Mouse (Mus musculus) CD8-positive naive resting alpha-beta T cell, adult 2 months (primary cell): ENCODE data around the gene Fam210b.

Source experiments
- DNase-seq, 2 experiments: peaks; one replicate each; pipeline ENCODE4 v3.0.0; 2022; ENCODE audit warnings: low read depth in 2 of 2, low spot score in 2 of 2

Gene Fam210b

DNA sequence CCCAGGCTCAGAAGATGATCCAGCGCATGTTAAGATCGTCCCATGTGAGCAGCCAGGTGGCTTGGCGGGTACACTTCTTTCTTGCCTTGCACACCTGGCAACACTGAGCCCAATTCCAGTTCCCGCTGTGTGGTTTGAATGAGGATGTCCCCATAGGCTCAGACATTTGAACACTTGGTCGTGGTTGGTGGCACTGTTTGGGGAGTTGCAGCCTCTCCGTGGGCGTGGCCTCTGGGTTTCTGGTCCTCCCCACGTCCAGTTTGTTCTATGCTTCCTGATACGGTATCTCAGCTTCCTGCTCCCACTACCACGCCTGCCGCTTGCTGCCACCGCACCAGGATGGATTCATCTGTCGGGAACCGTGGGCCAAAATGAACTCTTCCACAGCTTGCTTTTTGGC lies 4.4 kb downstream of the Fam210b start:
- DNase-seq = no peak

DNA sequence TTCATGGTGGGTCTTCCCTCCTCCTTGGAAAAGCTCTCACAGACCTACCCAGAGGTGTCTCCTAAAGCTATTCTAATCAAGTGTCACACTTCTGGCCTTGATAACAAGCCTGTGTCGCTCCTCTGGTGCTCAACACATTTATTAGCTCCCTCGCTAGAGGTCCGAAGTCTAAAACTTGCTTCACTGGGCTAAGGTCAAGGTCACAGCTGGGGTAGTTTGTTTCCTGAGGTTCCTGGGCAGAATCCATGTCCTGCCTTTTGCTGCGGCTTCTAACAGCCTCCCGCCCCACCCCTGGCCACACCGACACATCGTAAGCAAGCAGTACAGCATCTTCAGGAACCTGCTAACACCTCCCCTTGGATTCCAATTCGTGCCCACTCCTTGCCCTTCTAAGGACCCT lies 5.4 kb downstream of the Fam210b start:
- no peak for DNase-seq

DNA sequence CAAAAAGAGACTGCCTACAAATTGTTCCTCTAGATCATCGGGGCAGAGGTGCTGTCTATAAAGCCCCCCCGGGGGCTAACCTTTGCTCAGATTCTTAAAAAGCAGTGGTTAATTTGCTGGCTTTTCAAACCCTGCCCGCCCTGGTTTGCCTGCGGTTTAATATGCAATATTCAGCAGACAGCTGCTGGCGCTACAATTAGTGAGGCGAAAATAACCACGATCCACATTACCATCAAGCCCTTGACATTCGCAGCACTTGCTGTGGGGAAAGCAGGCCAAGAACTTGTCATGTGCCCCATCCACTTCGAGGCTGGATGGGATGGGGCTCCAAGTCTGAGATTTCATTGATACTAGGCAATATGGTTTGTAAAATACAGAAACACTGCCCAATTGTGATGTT lies 7.9 kb downstream of the Fam210b start:
- DNase-seq = no peak

DNA sequence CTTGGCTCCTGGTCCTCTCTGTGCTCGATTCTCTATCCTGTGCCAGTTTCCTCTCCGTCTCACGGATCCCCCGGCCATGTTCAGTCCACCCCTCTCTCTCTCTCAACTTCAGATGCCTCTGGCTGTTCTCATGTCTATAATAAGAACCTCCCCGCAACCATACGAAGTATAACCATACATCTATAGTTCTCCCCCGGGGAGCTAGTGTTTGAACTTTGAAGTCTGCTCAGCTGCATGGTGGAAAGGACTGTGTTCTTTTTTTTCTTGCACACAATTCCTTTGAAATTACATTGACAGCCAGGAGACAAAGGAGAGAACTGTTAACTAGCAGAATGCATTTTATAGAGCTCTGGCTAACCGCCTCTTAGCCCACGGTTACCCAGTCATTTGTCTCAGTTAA lies 9.4 kb downstream of the Fam210b start:
- DNase-seq = no peak

DNA sequence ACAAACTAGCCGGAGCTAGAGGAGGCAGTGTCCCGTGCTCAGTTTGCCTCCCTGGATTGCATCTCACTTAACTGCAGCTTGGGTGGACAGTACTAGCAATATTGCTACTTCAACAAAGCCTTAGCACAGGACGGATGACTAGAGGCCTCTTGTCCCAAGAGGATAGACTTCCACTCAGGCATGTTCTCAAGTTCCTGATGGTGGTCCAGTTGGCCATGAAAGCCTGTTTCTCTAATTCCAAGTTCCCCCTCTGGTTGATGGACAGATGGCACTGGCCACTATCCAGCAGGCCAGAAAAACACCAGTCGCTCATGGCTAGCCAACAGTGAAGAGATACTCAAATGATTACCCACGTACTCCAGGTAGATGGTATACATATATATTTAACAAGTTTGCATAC lies 10.5 kb downstream of the Fam210b start:
- DNase-seq = no peak

DNA sequence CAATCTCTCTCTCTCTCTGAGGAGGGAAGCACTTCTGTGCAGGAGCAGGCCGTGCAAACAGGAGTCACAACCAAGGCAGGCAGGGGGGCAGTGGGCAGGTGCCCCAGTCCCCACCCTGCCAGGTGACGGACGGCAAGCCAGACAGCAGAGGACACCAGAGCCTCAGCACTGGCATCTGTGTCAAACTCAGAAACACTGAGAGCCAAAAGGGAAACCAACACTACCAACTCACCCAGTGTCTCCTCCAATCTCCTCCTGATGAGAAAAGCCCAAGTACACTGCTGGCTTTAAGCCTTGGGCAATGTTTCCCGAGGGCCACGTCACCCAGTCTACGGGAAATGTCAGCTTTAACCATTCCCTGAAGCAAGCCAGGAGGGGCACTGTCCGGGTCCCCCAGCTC lies 17.8 kb downstream of the Fam210b start:
- no peak for DNase-seq

DNA sequence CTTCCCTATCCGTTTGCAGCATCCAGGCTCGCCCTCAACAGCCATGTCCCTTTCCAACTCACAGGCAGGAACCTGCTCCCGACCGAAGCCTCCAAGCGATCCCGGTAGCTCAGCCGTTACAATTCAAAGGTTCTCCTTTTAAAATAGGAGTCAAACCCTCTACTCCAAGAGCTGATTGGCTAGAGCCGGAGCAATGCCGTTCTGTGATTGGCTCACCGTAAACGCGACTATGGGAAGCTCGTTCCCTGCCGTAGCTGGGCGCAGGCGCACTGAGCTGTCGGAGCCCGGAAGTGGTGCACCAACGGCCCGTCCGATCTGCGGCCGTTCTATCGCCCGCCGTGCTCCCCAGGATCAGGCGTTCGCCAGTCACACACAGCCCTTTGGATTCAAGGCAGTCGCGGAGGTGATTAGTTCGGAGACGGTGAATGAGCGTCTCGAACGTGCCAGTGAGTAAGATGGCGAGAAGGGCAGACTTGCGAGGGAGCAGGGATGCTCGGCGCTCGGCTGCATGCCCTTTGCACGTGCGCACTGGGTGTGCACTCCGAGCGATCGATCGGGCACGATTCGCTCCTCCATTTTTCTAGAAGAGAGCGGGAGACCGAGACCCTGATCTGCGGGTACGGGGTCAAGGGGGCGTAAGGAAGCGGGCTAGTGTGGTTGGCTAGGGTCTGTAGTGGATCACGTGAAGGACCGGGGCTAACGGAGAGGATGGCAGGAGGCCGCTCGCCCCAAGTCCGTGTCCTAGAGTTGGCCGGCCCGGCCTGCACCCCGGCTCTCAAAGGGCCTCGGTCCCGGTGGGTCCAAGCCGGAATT lies 25.3 kb downstream of the Fam210b start, which contains the start of the genes Aurka and Cstf1:
Aurka (minus strand) TSS at position 125 of the 813 bp plus-strand sequence.
Cstf1 (plus strand) TSS at position 271 of the 813 bp plus-strand sequence.
- DNase-seq = peak; percentile 86 to 91

DNA sequence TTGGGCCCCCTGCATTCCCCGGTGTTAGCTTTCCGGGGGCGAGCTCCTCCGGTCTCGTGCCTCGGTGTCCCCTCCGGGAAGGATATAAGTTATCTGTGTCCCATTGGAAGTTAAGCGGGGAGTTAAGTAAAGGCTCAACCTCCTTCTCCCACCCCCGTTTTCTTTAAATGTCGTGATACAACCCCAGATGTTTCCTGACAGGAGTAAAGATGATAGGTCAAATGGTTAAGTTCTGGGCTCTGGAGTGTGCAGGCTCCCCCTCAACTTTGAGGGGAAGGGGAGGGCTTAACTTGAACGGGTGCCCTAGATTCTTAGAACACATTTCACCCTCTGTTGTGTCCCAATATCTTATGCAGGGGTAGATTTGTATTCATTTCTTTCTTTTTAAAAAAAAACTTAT lies 25.9 kb downstream of the Fam210b start:
- DNase-seq = no peak

DNA sequence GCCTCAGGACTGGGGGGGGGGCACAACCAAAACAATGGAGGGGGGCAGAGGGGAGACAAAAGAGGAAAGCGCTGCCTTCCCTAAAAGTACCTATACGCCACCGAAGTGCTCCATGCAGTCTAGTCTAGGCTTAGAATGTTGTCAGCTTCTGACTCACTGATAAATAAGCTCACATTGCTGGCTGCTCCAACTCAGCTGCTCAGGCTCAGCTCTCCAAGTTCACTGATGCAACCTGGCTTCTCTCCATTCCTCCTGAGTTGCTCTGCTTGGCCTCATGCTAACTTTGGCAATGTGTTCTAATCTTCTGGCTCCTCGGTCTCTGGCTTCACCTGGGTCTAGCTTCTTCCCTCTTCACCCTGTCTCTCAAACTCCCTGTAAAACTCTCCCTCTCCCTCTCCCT lies 31.2 kb downstream of the Fam210b start:
- DNase-seq = no peak

DNA sequence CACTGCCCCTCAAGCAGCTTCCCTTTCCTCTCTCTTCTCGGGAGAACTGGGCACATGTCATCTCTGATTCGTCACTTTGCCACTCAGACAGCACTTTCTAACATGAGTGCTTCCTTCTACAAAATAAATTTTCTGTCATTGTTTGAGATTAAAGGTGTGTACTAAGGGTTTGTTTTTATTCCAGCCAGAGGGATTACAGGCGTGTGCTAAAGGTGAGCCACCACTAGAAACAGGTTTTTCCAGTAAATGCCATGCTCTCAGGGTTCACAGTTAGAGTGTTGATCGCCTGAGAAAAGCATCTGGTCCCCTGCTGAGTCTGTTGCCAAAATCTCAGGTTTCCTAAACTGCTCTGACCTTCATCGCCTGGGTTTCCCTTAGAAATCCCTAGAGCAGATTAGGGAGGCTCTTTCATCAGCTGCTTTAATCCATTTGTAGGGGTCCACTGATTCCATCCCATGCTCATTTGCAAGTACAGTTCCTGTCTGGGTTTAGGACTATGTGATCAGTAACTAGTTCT lies 31.7 kb downstream of the Fam210b start:
- no peak for DNase-seq

DNA sequence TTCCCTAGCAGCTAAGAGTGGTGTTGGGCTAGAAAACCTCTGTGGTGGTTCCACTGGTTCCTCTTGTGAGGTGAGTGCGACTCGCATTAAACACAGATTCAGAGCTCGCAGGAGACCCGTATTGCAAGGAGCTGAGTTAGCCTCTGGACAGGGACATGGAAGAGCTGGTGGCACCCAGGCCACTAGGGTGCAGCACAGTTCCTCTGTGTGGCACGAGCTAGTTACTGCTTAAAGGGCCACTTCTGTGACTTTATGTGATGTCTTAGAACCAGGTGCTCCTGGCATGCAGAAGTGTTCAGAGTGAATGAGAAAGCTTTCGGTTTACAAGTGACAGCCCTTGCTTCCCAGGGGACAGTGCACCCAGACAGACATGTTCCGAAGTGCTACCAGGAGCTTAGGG lies 33.0 kb downstream of the Fam210b start:
- DNase-seq = peak; percentile 33 to 45

DNA sequence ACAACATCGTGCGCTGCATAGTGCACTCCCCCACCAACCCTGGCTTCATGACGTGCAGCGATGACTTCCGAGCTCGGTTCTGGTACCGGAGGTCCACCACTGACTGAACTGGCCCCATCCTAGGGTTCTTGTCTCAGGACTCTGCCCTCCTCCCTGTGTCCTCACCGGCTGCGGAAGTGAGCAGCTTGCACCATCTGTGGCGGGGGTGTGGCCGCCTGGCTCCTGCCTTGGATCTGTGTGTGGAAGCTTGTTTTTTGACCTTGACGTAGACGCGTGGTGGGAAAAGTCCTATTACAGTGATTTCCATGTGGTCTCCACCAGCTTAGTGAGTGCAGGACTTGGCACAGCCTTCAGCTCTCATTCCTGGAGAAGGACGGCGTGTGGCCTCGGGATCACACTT lies 35.1 kb downstream of the Fam210b start:
- DNase-seq = no peak

DNA sequence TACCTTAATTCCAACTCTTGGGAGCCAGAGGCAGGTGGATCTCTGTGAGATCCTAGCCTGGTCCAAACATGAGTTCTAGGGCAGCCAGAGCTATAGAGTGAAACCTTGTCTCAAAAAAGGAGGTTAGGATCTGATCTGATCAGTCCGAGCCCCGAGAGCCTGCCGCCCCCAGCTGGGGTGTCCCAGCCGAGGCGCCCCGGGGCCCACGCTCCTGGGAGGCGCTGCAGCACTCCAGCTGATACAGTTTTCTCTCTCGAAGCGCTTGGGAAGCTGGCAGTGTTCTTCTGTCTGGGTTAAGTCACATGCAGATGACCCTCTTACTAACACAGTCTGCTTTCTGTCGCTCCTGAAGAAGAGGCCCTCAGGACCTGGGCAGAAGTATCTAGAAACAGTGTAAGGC lies 36.0 kb downstream of the Fam210b start:
- DNase-seq = no peak

DNA sequence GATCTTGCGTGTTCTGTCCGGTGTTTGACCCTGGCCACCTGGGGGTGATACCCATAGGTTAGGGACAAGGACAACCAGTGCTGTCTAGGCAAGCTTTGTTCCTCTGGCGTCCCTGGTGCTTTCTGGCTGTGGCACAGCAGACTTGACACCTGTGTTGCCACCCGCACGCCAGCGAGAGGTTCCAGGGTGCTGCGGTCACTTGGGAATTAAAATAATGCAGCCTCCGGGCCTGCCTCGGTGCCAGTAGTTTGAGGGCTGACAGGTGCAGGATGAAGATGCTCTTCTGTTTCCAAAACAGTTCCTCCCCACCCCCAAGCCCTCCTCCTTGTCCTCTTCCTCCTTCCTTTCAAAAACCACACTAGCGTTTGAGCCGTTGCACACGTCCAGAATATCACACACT lies 36.5 kb downstream of the Fam210b start:
- DNase-seq = no peak

DNA sequence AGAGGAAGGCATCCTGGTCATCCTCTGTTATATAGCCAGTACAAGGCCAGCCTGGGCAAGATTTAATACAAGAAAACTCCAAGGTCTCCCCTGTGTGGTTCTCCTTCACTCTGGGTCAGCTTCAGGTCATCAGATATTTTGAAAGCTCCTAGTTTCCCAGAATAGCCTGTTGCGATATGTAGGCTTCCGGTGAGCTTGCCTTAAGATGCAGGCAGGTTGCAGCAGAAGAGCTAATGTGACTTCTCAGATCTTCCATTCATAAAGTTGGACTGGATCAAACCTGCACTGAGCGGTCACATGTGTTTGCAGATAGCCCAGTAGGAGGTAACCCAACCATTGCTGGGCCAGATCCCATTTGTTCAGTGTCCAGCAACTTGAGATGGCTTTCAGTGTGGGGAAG lies 39.4 kb downstream of the Fam210b start:
- DNase-seq = no peak

DNA sequence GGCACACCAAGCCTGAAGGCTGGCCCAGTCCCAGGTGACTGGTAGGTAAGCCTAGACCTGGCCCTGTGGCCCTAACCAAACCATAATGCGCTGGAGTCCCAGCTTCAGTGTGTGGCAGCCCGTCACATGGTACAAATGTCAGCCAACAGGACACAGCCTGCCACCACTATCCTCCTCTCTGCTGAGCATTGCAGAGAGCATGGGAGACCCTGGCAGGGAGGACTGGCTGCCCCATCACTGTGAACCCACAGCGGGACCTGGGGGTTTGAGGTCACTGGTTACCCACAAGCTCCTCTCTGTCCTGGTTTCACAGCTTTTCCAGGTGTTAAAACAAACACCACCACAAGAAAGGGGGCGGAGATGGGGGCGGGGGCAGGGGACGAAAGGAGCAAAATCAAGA lies 45.0 kb downstream of the Fam210b start:
- DNase-seq = no peak

DNA sequence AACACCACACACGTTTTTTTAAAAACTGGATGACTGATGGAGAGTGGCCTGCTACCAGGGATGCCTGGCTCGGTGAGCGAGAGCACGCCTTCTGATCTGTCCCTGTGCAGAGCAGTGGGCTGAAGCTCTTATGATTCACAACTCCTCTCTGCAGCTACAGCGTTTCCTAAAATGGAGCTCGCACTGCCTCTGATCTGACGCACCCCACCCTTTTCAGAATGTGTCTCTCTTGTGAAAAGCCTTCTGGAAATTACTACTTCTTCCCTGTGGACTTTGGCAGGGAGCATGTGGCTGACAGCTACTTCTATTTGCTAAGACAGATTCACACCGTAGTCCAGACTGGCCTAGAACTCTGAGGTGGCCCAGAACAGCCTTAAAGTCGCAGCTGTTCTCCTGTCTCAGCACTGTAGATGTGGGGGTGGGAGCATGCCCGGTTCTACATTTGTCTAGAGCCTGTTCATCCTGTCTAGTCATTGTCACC lies 46.7 kb downstream of the Fam210b start:
- DNase-seq = no peak

DNA sequence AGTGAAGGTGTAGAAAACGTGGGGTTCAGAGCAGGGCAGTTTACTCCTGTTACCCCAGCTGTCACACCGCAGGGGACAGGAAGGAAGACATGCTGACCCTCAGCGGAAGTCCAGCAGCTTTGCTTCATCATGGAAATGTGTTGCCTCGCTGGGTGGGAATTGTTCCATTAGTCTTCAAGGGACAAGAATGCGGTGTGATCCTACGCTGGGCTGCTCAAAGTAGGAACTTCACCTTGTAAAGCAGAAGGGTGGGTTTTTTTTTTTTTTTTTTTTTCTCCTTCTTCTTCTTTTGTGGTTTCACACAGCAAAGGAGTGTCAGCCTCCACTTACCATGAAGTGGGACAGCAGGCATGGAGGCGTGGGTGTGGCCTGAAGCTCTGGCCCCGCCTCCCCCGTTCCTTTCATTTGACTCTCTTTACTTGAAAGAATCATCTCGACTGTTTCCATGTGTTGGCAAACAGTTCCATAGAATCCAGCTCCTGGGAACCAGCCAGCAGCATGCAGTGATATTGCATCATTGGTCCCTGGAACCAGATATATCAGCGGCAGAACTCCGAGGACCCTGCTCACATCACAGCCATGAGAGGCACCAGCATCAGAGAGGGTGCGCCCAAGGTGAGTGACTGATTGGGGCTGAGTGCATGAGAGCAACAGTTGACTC lies 48.2 kb downstream of the Fam210b start, which contains the start of gene Cass4:
Cass4 (plus strand) TSS at position 404 of the 661 bp plus-strand sequence.
- peak in 1 of 2 experiments; percentile 36 for DNase-seq

DNA sequence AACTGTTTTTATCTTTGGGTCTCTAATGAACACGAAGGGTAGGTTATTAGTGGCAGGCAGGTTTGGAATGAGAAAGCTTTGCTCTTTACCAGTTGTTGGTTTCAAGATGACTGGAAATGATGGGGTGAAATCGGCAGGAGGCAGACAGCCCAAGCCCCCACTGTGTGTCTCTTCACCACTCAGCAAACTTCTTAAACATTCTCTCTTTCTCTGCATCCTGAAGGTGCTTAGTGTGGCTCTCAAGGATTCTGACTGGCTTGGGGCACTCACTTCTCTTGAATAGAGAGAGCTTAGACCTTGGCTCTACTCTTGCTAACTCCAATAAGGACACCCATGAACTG lies 48.7 kb downstream of the Fam210b start:
- no peak for DNase-seq

DNA sequence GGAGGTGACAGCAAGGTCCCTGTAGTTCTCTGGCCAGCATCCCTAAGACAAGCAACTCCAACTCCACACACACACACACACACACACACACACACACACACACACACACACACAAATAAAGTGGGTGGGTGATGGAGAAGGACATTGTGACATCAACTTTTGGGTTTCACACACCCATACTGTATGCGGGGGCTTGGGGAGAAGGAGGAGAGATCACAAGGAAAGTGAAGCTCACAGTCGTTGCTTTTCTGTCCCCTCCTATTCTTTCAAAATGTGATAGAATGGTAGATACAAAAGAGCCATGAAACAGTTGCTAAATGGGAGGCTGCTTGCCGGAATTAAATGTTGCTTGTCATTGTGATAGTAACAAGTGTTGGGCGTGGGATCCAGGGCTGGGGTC lies 49.3 kb downstream of the Fam210b start:
- no peak for DNase-seq

DNA sequence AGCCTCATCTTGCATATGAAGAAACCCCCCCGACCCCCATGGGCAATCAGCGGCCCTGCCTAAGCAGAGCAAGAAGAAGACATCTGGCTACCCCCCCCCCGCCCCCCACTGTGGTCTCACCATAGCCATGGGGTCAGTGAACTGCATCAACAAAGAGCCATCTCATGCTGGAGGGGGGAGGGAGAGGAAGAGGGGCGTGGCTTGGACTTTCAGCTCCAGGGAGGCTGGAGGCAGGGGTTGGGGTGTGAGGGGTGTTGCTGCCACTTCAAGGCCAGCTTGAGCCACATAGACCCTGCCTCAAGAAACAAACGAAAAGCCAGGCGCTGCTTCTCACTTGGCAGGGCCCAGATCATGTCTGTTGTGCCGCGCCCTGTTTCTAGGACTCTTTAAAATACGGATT lies 50.6 kb downstream of the Fam210b start:
- no peak for DNase-seq

DNA sequence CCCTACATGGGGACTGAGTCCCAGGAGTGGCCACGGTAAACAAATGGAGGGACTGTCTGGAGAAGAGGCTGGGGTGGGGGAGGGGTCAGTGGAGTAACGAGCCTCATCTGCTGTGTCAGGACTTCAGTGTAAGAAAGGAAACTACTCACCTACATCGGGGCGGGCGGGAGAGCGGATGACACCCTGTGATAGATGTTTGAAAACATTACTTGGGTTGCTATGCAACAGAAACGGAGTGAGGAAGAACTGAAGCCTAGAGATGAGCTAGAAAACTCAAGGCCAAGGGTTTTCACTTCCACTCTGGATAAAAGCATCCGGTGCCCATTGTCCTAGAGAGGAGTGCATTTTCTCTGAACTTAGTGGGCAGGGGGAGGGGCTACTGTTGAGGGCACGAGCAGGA lies 54.5 kb downstream of the Fam210b start:
- DNase-seq = peak; percentile 25 to 37
